Mouse (Mus musculus): Measurements from ENCODE around the gene Kcnab2. TPM values are rescaled to one million over a fixed set of nuclear protein-coding genes. Genes with fewer than 3 reads are reported as not detected.
A peak's percentile ranks its signal among the peaks of the same experiment; 100 is the strongest.

The Kcnab2 gene
- polyA plus RNA-seq (2012; rRNA removed) = 192 and 194 TPM in 2 replicates

GRCm38 (mm10) chr4:152477466-152478223 lies at the start of gene Kcnab2:
Gene Kcnab2 (minus strand): TSS chr4:152477871.
- peak; percentile 99 to 100 for DNase-seq (ENCODE audit: extremely low spot score in 1 of 2, low spot score in 1 of 2)

- peak; percentile 46 to 91 for DNase-seq (ENCODE audit: extremely low spot score in 1 of 2, low spot score in 1 of 2)
Observed at GRCm38 (mm10) chr4:152520083-152520482, 42.4 kb upstream of the Kcnab2 start.

- DNase-seq (ENCODE audit: extremely low spot score in 1 of 2, low spot score in 1 of 2) = no peak
Observed at GRCm38 (mm10) chr4:152519106-152519505, 41.4 kb upstream of the Kcnab2 start.

GRCm38 (mm10) chr4:152514884-152515283 lies 37.2 kb upstream of the Kcnab2 start:
- DNase-seq (ENCODE audit: extremely low spot score in 1 of 2, low spot score in 1 of 2) = no peak

GRCm38 (mm10) chr4:152512221-152512925 lies 34.7 kb upstream of the Kcnab2 start:
- no peak for DNase-seq (ENCODE audit: extremely low spot score in 1 of 2, low spot score in 1 of 2)

- no peak for DNase-seq (ENCODE audit: extremely low spot score in 1 of 2, low spot score in 1 of 2)
Observed at GRCm38 (mm10) chr4:152494360-152494879, 16.7 kb upstream of the Kcnab2 start.

- peak; percentile 53 to 92 for DNase-seq (ENCODE audit: extremely low spot score in 1 of 2, low spot score in 1 of 2)
Observed at GRCm38 (mm10) chr4:152491250-152491899, 13.7 kb upstream of the Kcnab2 start.

GRCm38 (mm10) chr4:152490311-152490710 lies 12.6 kb upstream of the Kcnab2 start:
- no peak for DNase-seq (ENCODE audit: extremely low spot score in 1 of 2, low spot score in 1 of 2)

GRCm38 (mm10) chr4:152488046-152488445 lies 10.4 kb upstream of the Kcnab2 start:
- DNase-seq (ENCODE audit: extremely low spot score in 1 of 2, low spot score in 1 of 2) = no peak

GRCm38 (mm10) chr4:152480426-152480825 lies 2.8 kb upstream of the Kcnab2 start:
- peak in 1 of 2 experiments; percentile 55 for DNase-seq (ENCODE audit: extremely low spot score in 1 of 2, low spot score in 1 of 2)

GRCm38 (mm10) chr4:152478224-152478567 lies 525 bp upstream of the Kcnab2 start:
- no peak for DNase-seq (ENCODE audit: extremely low spot score in 1 of 2, low spot score in 1 of 2)

- no peak for DNase-seq (ENCODE audit: extremely low spot score in 1 of 2, low spot score in 1 of 2)
Observed at GRCm38 (mm10) chr4:152477106-152477465, 585 bp downstream of the Kcnab2 start.

- DNase-seq (ENCODE audit: extremely low spot score in 1 of 2, low spot score in 1 of 2) = peak in 1 of 2 experiments; percentile 58
Observed at GRCm38 (mm10) chr4:152476427-152477023, 1.1 kb downstream of the Kcnab2 start, which contains the start of gene Nphp4. Gene Nphp4 (plus strand): TSS chr4:152476706.

- no peak for DNase-seq (ENCODE audit: extremely low spot score in 1 of 2, low spot score in 1 of 2)
Observed at GRCm38 (mm10) chr4:152475941-152476340, 1.7 kb downstream of the Kcnab2 start.

GRCm38 (mm10) chr4:152467951-152468350 lies 9.7 kb downstream of the Kcnab2 start:
- peak in 1 of 2 experiments; percentile 59 for DNase-seq (ENCODE audit: extremely low spot score in 1 of 2, low spot score in 1 of 2)

- no peak for DNase-seq (ENCODE audit: extremely low spot score in 1 of 2, low spot score in 1 of 2)
Observed at GRCm38 (mm10) chr4:152466601-152467000, 11.1 kb downstream of the Kcnab2 start.

GRCm38 (mm10) chr4:152465116-152465515 lies 12.6 kb downstream of the Kcnab2 start:
- no peak for DNase-seq (ENCODE audit: extremely low spot score in 1 of 2, low spot score in 1 of 2)

- no peak for DNase-seq (ENCODE audit: extremely low spot score in 1 of 2, low spot score in 1 of 2)
Observed at GRCm38 (mm10) chr4:152463147-152463546, 14.5 kb downstream of the Kcnab2 start.

GRCm38 (mm10) chr4:152462516-152462915 lies 15.2 kb downstream of the Kcnab2 start:
- DNase-seq (ENCODE audit: extremely low spot score in 1 of 2, low spot score in 1 of 2) = no peak

GRCm38 (mm10) chr4:152457673-152458072 lies 20.0 kb downstream of the Kcnab2 start:
- no peak for DNase-seq (ENCODE audit: extremely low spot score in 1 of 2, low spot score in 1 of 2)

GRCm38 (mm10) chr4:152456609-152457008 lies 21.1 kb downstream of the Kcnab2 start:
- DNase-seq (ENCODE audit: extremely low spot score in 1 of 2, low spot score in 1 of 2) = peak; percentile 75 to 86

Measured in frontal cortex, adult 2 months (tissue).